8 mouse cellular contexts compared by ENCODE assay signal in the genomic region with DNA sequence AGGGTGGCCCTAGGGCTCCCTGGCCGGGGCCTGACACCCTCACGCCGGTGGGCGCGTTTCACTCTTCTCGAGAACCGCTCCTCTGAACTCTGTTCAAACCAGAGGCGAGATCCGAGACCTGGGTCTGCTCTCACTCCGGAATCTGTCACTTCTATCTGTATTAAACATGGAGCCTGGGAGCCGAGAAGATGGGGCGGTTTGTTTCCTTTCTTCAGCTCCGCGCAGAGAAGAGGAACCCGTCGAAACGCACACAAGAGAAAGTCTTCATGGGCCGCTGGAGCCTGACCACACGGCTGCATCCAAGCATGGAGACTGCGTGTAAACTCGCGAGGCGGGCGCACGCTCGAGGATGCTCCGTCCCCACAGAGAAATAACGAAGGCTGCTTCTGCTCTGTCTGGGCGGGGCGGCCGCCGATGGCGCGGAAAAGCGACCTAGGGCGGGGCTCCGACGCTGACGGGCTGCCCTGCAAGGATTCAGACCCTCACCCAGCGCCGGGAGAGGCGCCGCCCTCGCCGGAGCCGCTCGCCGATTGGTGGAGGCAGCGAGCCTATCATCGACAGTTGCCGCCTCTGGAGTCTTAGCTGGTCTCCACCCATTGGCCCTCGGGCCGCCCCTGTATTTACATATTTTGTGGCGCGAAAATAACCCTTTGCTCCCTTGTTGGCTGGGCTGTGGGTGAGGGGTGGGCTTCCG. TPM values are rescaled to one million over a fixed set of nuclear protein-coding genes. Genes with fewer than 3 reads are reported as not detected.
DNase-seq lines count a peak whose midpoint lies in the region; ATAC-seq and TF ChIP-seq lines count a peak whose summit lies in the region.

No protein-coding gene starts in this region.

- H3K9me3 ChIP-seq in intestine, embryonic 15.5 days = no peaks in the 10 kb centered on the region
- no peaks in the 10 kb centered on the region for H3K9me3 ChIP-seq in lung, postnatal 0 days (ENCODE audit: low read length)

- no peaks in the 10 kb centered on the region for H3K36me3 ChIP-seq in intestine, embryonic 15.5 days
- H3K36me3 ChIP-seq in lung, postnatal 0 days (ENCODE audit: insufficient read depth, low read length) = no peaks in the 10 kb centered on the region

- peak overlapping the region; percentile 65 for H3K9ac ChIP-seq in intestine, embryonic 15.5 days
- H3K9ac ChIP-seq in lung, postnatal 0 days (replicated peaks; ENCODE audit: low read depth) = peak overlapping the region; percentile 52

- no peak for TF ChIP-seq EP300 in lung, postnatal 0 days (IDR thresholded peaks at IDR 0.05)

- no peaks in the 10 kb centered on the region for H3K27me3 ChIP-seq in intestine, embryonic 15.5 days (replicated peaks)
- H3K27me3 ChIP-seq in lung, postnatal 0 days (replicated peaks; ENCODE audit: insufficient read depth, low read length) = peaks cover 13% of the 10 kb centered on the region; the same call in 1 of the 2 replicates

- H3K4me1 ChIP-seq in intestine, embryonic 15.5 days (replicated peaks) = peaks cover 6% of the 10 kb centered on the region
- no peaks in the 10 kb centered on the region; the same call in 1 of the 2 replicates for H3K4me1 ChIP-seq in lung, postnatal 0 days (ENCODE audit: insufficient read depth, low read depth, low read length)

- whole genome bisulfite sequencing in intestine, embryonic 15.5 days = under 1% methylated on average over 56 of the region's 56 CpGs
- WGBS in lung, postnatal 0 days = under 1% methylated on average over 49 of the region's 56 CpGs

- peak; percentile 75 for DNase-seq in gastrocnemius, postnatal 10 days
- no peak for DNase-seq in gastrocnemius, adult 8-10 months (ENCODE audit: low spot score in 2 of 2)
- peak; percentile 96 for DNase-seq in c-Kit-positive CD71-positive TER-119-negative erythroid progenitor cells, embryonic 14.5 days (ENCODE audit: low read depth)
- DNase-seq in forelimb bud, embryonic 11.5 days (ENCODE audit: low read depth, low spot score) = peak; percentile 98
- peak; percentile 97 for DNase-seq in lung, postnatal 0 days (ENCODE audit: low spot score)
- peak; percentile 56 for DNase-seq in ovary, postnatal 36 days (ENCODE audit: low spot score)
- peak; percentile 46 for DNase-seq in urinary bladder, adult 2 months (ENCODE audit: low spot score)

- peak overlapping the region; percentile 97 for H3K27ac ChIP-seq in intestine, embryonic 15.5 days
- H3K27ac ChIP-seq in lung, postnatal 0 days (ENCODE audit: low read length) = peak overlapping the region; percentile 82

- peak; percentile 91 for ATAC-seq in intestine, embryonic 15.5 days
- peak; percentile 94 for ATAC-seq in lung, postnatal 0 days

- TF ChIP-seq CTCF in lung, postnatal 0 days (IDR thresholded peaks at IDR 0.05) = no peak

- peak overlapping the region; percentile 66 for H3K4me2 ChIP-seq in intestine, embryonic 15.5 days (replicated peaks)
- H3K4me2 ChIP-seq in lung, postnatal 0 days (replicated peaks; ENCODE audit: low read depth, low read length) = peak overlapping the region; percentile 77

- H3K4me3 ChIP-seq in intestine, embryonic 15.5 days (replicated peaks) = peak overlapping the region; percentile 55
- H3K4me3 ChIP-seq in lung, postnatal 0 days (ENCODE audit: low read depth, low read length) = peak overlapping the region; percentile 48

RNA-seq across cellular contexts. Expression of gene Igf2bp3, which starts 3.0 kb away (rescaled TPM):
- 1 to 10 TPM; 4.3 to 5.5 TPM for total RNA-seq in gastrocnemius, postnatal 10 days (2021)
- under 1 TPM; 0.10 to 0.19 (median 0.16) TPM for total RNA-seq in gastrocnemius, adult 8-10 months (2022)
- 83.1 and 96.8 TPM in 2 replicates for polyA plus RNA-seq in intestine, embryonic 15.5 days (2015; fragmentation: Nextera tagmentation; extraction: Ambion mirVana)
- 20.8 and 23.7 TPM in 2 replicates for polyA plus RNA-seq in lung, postnatal 0 days (2015; fragmentation: Nextera tagmentation; extraction: Ambion mirVana)
- polyA plus RNA-seq in urinary bladder, adult 2 months (2012; rRNA removed) = 1.7 and 2.2 TPM in 2 replicates

RNA-seq across cellular contexts. Expression of gene Tra2a, which starts 46.1 kb away (rescaled TPM):
- 10 to 100 TPM; 20.7 to 30.8 TPM for total RNA-seq in gastrocnemius, postnatal 10 days (2021)
- 10 to 100 TPM; 11.4 to 15.3 (median 14.3) TPM for total RNA-seq in gastrocnemius, adult 8-10 months (2022)
- polyA plus RNA-seq in intestine, embryonic 15.5 days (2015; fragmentation: Nextera tagmentation; extraction: Ambion mirVana) = 81.4 and 82.9 TPM in 2 replicates
- 45.3 and 72.6 TPM in 2 replicates for polyA plus RNA-seq in lung, postnatal 0 days (2015; fragmentation: Nextera tagmentation; extraction: Ambion mirVana)
- 86.7 and 120 TPM in 2 replicates for polyA plus RNA-seq in urinary bladder, adult 2 months (2012; rRNA removed)

Comparison
In these comparisons a context has a peak if more than half of its experiments do, and no peak if none do; other contexts are left out.
1. DNase-seq: peak in gastrocnemius, postnatal 10 days (single experiment), c-Kit-positive CD71-positive TER-119-negative erythroid progenitor cells, embryonic 14.5 days (single experiment), forelimb bud, embryonic 11.5 days (single experiment), lung, postnatal 0 days (single experiment), ovary, postnatal 36 days (single experiment) and urinary bladder, adult 2 months (single experiment); none in gastrocnemius, adult 8-10 months (0 of 2).